Mouse (Mus musculus): ENCODE results near the gene B4galt5.

GRCm38 (mm10) chr2:167309286-167309685 is 39.7 kb downstream of the B4galt5 start:
- TF ChIP-seq POLR2A (IDR thresholded peaks at IDR 0.05; ENCODE audit: insufficient read depth, low read length): no peak
- TF ChIP-seq CTCF (IDR thresholded peaks at IDR 0.05; ENCODE audit: low read depth, low read length): no peak

All from ES-Bruce4 (cell line).